Mouse (Mus musculus) liver, adult 2 months (tissue): Measurements from ENCODE around the gene Hspa1a. TPM values are rescaled to one million over a fixed set of nuclear protein-coding genes. Genes with fewer than 3 reads are reported as not detected.
A peak's percentile ranks its signal among the peaks of the same experiment; 100 is the strongest.
"Not testable (repeated sequence)": the region's sequence is repeated elsewhere in the genome, so short reads cannot be mapped to it uniquely, and the experiment has no call there.

Source experiments
- DNase-seq: peaks from one replicate; pipeline ENCODE4 v3.0.0-alpha.2; 2011; ENCODE audit warnings: low read depth, low spot score; ENCODE audit errors: extremely low read depth
- H3K27ac ChIP-seq: fragments of 200-500 bp; replicated peaks from 2 replicates; pipeline ENCODE4 v1.5.1; 2012; ENCODE audit warnings: low read depth, mild to moderate bottlenecking, control low read depth, inconsistent platforms, low read length; ENCODE audit not compliant: insufficient read depth
- H3K27me3 ChIP-seq: fragments of 200-500 bp; 2 replicates; pipeline ENCODE4 v1.6.1; 2012; ENCODE audit warnings: mild to moderate bottlenecking, moderate library complexity, low read length, inconsistent platforms; ENCODE audit not compliant: control insufficient read depth, insufficient read depth
- H3K36me3 ChIP-seq: fragments of 200-500 bp; 2 replicates; pipeline ENCODE4 v1.6.1; 2012; ENCODE audit warnings: low read length, inconsistent platforms; ENCODE audit not compliant: control insufficient read depth, insufficient read depth
- H3K4me1 ChIP-seq: fragments of 200-500 bp; 2 replicates; pipeline ENCODE4 v1.6.1; 2011; ENCODE audit warnings: low read length; ENCODE audit not compliant: control insufficient read depth, insufficient read depth
- H3K4me3 ChIP-seq: fragments of 200-500 bp; 2 replicates; pipeline ENCODE4 v1.5.1; 2011; ENCODE audit warnings: low read depth, mild to moderate bottlenecking, control low read depth, low read length, moderate library complexity; ENCODE audit not compliant: insufficient read depth
- H3K79me2 ChIP-seq: fragments of 200-500 bp; 2 replicates; pipeline ENCODE4 v1.6.1; 2012; ENCODE audit warnings: inconsistent platforms, mild to moderate bottlenecking, low read length, moderate library complexity; ENCODE audit not compliant: control insufficient read depth, insufficient read depth
- H3K9ac ChIP-seq: fragments of 200-500 bp; 2 replicates; pipeline ENCODE4 v1.6.1; 2012; ENCODE audit warnings: low read depth, mild to moderate bottlenecking, control low read depth, inconsistent platforms, low read length
- CTCF ChIP-seq: fragments of 200-500 bp; IDR thresholded peaks from 2 replicates; pipeline ENCODE4 v1.5.1; 2011; ENCODE audit warnings: low read depth, low read length, control low read depth
- POLR2A ChIP-seq: fragments of 200-500 bp; IDR thresholded peaks from 2 replicates; pipeline ENCODE4 v1.6.1; 2011; ENCODE audit warnings: low read length, control low read depth; ENCODE audit not compliant: insufficient read depth; ENCODE audit errors: extremely low read depth
- WGBS: fragments of 180-500 bp; shearing (Covaris S2); methylation state at CpG from one replicate; pipeline ENCODE4 v1.1.7; 2018; 5-methylcytosine and 5-hydroxymethylcytosine counted together
- polyA plus RNA-seq: library from polyadenylated mRNA; depleted of rRNA; stranded (reverse); fragments of >200 nt; gene quantifications from 2 replicates; pipeline ENCODE4 v1.2.3, GENCODE M21; 2012
- total RNA-seq: library from RNA; depleted of rRNA; stranded (reverse); fragments of >200 nt; gene quantifications from 2 replicates; pipeline ENCODE4 v1.2.3, GENCODE M21; 2014

The Hspa1a gene
- total and polyA plus RNA-seq, 2 experiments = 0.18 to 0.45 TPM

DNA sequence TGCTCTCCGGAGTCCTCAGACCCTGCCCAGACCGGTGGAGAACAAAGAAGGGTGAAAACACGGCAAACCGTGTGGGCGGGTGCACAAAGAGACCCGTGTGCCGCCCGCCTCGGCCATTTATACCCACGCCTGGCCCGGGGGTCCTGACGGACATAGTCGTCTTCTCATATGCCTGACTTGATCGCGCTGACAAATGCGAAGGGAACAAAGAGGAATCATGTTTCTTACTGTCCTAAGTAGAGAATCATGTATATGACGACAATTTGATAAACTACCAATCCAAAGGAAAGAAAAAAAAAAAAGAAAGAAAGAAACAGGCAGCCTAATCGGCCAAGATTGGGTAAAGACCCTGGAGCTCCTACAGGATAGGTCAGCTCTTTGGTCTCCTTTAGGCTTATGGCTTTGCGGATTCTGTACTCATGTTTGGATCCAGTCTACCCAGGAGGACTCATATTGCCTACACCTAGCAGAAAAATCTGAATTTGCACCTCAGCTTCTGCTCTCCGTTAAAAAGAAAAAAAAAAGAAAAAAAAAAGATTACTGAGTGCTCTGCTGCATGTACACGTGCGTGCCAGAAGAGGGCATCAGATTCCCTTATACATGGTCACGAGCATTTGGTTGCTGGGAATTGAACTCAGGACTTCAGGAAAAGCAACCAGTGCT, 19.4 kb downstream of the Hspa1a start:
- WGBS = under 1% methylated on average over 23 of the region's 23 CpGs
- peak overlapping the region; percentile 66 for H3K27ac ChIP-seq
- peak; percentile 96 for TF ChIP-seq POLR2A
- peak; percentile 52; the same call in 1 of the 2 replicates for TF ChIP-seq CTCF
- peaks cover 7% of the 10 kb centered on the region; the same call in 1 of the 2 replicates for H3K36me3 ChIP-seq
- no peaks in the 10 kb centered on the region for H3K27me3 ChIP-seq
- peaks cover 5% of the 10 kb centered on the region; the same call in 1 of the 2 replicates for H3K79me2 ChIP-seq
- H3K9ac ChIP-seq = peak overlapping the region; percentile 86
- H3K4me1 ChIP-seq = peaks cover 8% of the 10 kb centered on the region
- H3K4me3 ChIP-seq = peak overlapping the region; percentile 90
- peak; percentile 76 for DNase-seq

- no peak for DNase-seq
- peaks cover 7% of the 10 kb centered on the region; the same call in 1 of the 2 replicates for H3K36me3 ChIP-seq
- 1% methylated on average over 29 of the region's 29 CpGs for WGBS
- H3K4me3 ChIP-seq = peak overlapping the region; percentile 90
- H3K4me1 ChIP-seq = peaks cover 9% of the 10 kb centered on the region
- H3K79me2 ChIP-seq = peaks cover 5% of the 10 kb centered on the region; the same call in 1 of the 2 replicates
- H3K9ac ChIP-seq = peak overlapping the region; percentile 86
- H3K27ac ChIP-seq = peak overlapping the region; percentile 55
- TF ChIP-seq CTCF = no peak
- TF ChIP-seq POLR2A = no peak
- H3K27me3 ChIP-seq = no peaks in the 10 kb centered on the region
Measured at GRCm38 (mm10) chr17:34951636-34952377, 20.1 kb downstream of the Hspa1a start.

DNA sequence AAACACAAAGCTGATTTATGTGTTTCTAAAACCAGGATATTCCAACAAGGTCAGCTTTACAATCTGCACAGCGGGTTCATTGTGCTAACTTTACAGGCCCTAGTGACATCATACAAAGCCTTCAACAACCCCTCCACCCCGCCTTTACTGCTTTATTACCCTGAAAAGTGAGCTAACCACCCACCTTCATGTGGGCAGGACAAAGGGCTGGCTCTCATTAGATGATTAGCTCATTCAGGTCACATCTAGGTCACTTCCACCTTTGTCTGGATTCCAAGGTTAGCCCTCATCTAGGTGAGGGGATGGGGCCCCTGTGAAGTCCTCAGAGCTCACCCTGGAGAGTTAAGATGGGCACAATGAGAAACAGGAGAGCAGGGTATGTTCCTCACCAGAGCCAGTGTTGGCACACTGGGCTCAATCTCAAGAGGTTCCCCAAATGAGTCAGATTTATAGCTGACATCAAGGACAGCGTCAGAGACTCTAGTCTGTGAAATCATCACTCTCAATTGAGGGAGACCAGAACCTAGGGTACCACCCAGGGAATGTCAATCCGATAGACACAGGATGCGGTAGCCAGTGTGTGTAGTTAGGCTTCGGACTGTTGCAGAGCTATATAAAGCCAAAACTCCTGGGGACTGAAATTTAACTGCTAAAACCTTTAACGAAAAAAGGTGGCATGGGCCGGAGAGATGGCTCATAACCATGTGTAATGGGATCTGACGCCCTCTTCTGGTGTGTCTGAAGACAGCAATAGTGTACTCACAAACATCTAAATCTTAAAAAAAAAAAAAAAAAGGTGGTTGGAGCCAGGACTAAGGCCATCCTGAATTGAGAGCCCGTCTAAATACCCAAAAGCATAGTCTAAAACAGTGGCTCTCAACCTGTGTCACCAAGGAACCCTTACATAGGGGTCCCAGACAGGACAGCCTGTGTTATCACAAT, 21.2 kb downstream of the Hspa1a start:
- Histone ChIP-seq H3K4me1 (peaks cover 7% of the 10 kb centered on the region), H3K27me3 (no peaks in the 10 kb centered on the region), H3K9ac (peak overlapping the region; percentile 86), H3K79me2 (peaks cover 5% of the 10 kb centered on the region; the same call in 1 of the 2 replicates), H3K36me3 (peaks cover 7% of the 10 kb centered on the region; the same call in 1 of the 2 replicates), H3K4me3 (no peak overlapping the region), H3K27ac (no peak overlapping the region)
- no peak for DNase-seq
- TF ChIP-seq POLR2A (no peak), CTCF (no peak)
- 34% methylated on average over 10 of the region's 10 CpGs for WGBS

GRCm38 (mm10) chr17:34949553-34949969, 22.4 kb downstream of the Hspa1a start:
- no peak overlapping the region for H3K4me3 ChIP-seq
- WGBS = 70% methylated on average over 4 of the region's 4 CpGs
- H3K36me3 ChIP-seq = peaks cover 7% of the 10 kb centered on the region; the same call in 1 of the 2 replicates
- H3K79me2 ChIP-seq = peaks cover 5% of the 10 kb centered on the region; the same call in 1 of the 2 replicates
- DNase-seq = no peak
- TF ChIP-seq POLR2A (no peak), CTCF (no peak)
- H3K27ac ChIP-seq = no peak overlapping the region
- H3K4me1 ChIP-seq = peaks cover 7% of the 10 kb centered on the region
- no peaks in the 10 kb centered on the region for H3K27me3 ChIP-seq
- H3K9ac ChIP-seq = no peak overlapping the region

DNA sequence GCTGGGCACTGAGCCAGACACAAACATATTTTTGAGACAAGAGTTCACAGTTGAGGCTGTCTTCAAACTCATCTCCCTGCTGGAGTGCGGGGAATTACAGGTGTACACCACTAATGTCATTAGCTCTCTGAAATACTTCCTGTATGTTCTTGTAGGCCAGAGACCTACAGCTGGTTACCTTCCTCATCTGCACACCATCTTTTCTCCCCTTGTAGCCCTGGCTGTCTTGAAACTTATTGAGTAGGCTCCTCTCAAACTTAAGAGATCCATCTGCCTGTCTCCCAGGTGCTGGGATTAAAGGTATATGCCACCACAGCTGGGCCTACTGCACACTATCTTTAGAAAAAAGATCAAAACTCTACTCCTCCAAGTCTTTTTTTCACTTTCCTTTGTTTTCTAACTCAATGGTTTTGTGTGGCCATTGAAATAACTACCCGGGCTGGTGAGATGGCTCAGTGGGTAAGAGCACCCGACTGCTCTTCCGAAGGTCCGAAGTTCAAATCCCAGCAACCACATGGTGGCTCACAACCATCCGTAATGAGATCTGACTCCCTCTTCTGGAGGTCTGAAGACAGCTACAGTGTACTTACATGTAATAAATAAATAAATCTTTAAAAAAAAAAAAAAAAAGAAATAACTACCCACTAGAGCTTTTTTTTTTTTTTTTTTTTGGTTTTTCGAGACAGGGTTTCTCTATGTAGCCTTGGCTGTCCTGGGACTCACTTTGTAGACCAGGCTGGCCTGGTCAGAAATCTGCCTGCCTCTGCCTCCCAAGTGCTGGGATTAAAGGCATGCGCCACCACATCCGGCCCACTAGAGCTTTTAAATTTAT, 23.0 kb downstream of the Hspa1a start:
- H3K4me1 ChIP-seq, H3K9ac ChIP-seq, H3K4me3 ChIP-seq, DNase-seq, H3K27ac ChIP-seq, H3K27me3 ChIP-seq, H3K36me3 ChIP-seq, H3K79me2 ChIP-seq: not testable (repeated sequence)
- WGBS = 50% methylated on average over 9 of the region's 9 CpGs
